Mouse (Mus musculus): ENCODE measurements around the gene Myo1h. TPM values are rescaled to one million over a fixed set of nuclear protein-coding genes. Genes with fewer than 3 reads are reported as not detected.
A peak's percentile ranks its signal among the peaks of the same experiment; 100 is the strongest.

Gene Myo1h
- polyA plus RNA-seq, 1 experiment, result 1.4 TPM

DNA sequence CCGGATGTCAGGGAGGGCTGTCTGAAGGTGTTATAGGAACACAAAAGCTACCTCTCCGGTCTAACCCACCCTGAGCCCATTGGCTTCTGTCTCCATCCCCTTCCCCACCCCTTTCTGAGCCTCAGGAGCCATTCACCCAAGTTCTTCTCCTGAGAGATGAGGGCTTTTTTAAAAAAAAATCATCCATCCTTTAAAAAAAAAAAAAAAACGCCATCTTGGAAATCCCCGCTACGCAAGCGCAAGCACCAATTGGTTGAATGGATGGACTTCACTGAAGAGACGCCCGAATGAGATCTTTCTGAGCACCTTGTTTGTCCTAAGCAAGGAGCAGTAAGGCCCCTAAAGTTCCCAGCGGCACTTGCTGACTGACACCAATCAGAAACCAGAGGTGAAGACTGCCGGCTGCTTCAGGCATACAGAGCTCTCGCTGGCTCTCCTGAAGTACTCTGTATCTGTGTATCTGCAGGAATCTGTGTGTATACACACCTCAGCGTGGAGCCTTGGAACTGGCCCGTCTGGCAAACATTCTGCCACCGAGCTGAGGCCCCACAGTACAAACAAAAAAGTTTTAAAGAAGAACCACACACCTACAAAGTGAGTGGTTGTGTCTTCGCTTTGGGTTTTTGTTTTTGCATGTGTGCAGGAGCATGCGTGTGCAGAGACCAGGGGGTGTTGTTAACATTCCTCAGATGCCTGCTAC, 1.9 kb upstream of the Myo1h start:
- TF ChIP-seq POLR2AphosphoS2 (IDR thresholded peaks at IDR 0.05; ENCODE audit: insufficient read length, low read depth) (no peak), TCF12 (IDR thresholded peaks at IDR 0.05; ENCODE audit: insufficient read depth, poor library complexity, severe bottlenecking) (no peak), MAX (IDR thresholded peaks at IDR 0.05; ENCODE audit: low read depth) (no peak), MYOG (IDR thresholded peaks at IDR 0.05; ENCODE audit: control insufficient read depth in 1 of 3, insufficient read depth in 1 of 3, insufficient read length in 2 of 3, low read depth in 2 of 3) (no peak), E2F4 (IDR thresholded peaks at IDR 0.05; ENCODE audit: insufficient read depth) (no peak), SRF (IDR thresholded peaks at IDR 0.05; ENCODE audit: control insufficient read depth, insufficient read length, low read depth) (no peak), USF1 (IDR thresholded peaks at IDR 0.05; ENCODE audit: low read depth) (no peak), POLR2A (IDR thresholded peaks at IDR 0.05; ENCODE audit: insufficient read length, low read depth) (no peak), CEBPB (IDR thresholded peaks at IDR 0.05; ENCODE audit: insufficient read depth, poor library complexity, severe bottlenecking) (no peak), TCF3 (IDR thresholded peaks at IDR 0.05; ENCODE audit: insufficient read length, low read depth) (no peak), REST (IDR thresholded peaks at IDR 0.05; ENCODE audit: insufficient read depth, insufficient read length) (no peak), MYOD1 (IDR thresholded peaks at IDR 0.05; ENCODE audit: control insufficient read depth in 1 of 3, insufficient read length in 2 of 3, low read depth in 2 of 3) (no peak)
- peaks cover 71% of the 10 kb centered on the region for H3K27me3 ChIP-seq (ENCODE audit: control insufficient read depth, insufficient read depth, insufficient read length)

DNA sequence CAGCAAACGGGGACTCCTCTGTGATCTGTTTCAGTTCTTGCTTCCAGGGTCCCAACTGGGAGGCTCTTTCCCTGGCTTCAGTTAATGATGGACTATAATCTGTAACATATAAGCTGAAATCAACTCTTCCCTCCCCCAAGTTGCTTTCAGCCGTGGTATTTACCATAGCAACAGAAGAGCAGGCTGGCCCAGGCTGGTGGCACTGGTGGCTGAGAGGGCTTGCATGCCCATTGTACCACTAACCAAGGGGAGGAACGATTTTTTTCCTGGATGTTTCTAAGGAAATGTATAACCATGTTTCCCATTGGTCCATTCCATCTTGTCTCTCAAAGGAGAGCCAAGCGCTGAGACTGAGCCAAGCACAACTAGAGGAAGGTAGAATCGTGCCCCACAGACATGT, 570 bp upstream of the Myo1h start:
- Histone ChIP-seq H3K4me3 (no peak overlapping the region), H3K36me3 (ENCODE audit: control insufficient read depth, insufficient read depth) (no peaks in the 10 kb centered on the region), H3K27me3 (ENCODE audit: control insufficient read depth, insufficient read depth, insufficient read length) (peaks cover 77% of the 10 kb centered on the region), H3ac (ENCODE audit: control insufficient read depth, insufficient read length) (no peak overlapping the region), H3K4me2 (ENCODE audit: low read depth) (no peak overlapping the region), H3K79me2 (ENCODE audit: control insufficient read depth, insufficient read depth) (no peaks in the 10 kb centered on the region)
- no peak for TF ChIP-seq SRF (IDR thresholded peaks at IDR 0.05; ENCODE audit: control insufficient read depth, insufficient read length, low read depth)
- no peak for TF ChIP-seq POLR2AphosphoS2 (IDR thresholded peaks at IDR 0.05; ENCODE audit: insufficient read length, low read depth)
- TF ChIP-seq CEBPB (IDR thresholded peaks at IDR 0.05; ENCODE audit: insufficient read depth, poor library complexity, severe bottlenecking), result no peak
- no peak for TF ChIP-seq TCF12 (IDR thresholded peaks at IDR 0.05; ENCODE audit: insufficient read depth, poor library complexity, severe bottlenecking)
- TF ChIP-seq TCF3 (IDR thresholded peaks at IDR 0.05; ENCODE audit: insufficient read length, low read depth), result no peak
- TF ChIP-seq MAX (IDR thresholded peaks at IDR 0.05; ENCODE audit: low read depth), result no peak
- TF ChIP-seq REST (IDR thresholded peaks at IDR 0.05; ENCODE audit: insufficient read depth, insufficient read length), result no peak
- TF ChIP-seq MYOD1 (IDR thresholded peaks at IDR 0.05; ENCODE audit: control insufficient read depth in 1 of 3, insufficient read length in 2 of 3, low read depth in 2 of 3), result no peak

More for the DNA sequence above, 1.9 kb upstream of the Myo1h start:
- Histone ChIP-seq H3ac (ENCODE audit: control insufficient read depth, insufficient read length) (no peak overlapping the region), H3K4me2 (ENCODE audit: low read depth) (no peak overlapping the region), H3K4me3 (no peak overlapping the region), H3K79me2 (ENCODE audit: control insufficient read depth, insufficient read depth) (no peaks in the 10 kb centered on the region), H3K36me3 (ENCODE audit: control insufficient read depth, insufficient read depth) (no peaks in the 10 kb centered on the region)

DNA sequence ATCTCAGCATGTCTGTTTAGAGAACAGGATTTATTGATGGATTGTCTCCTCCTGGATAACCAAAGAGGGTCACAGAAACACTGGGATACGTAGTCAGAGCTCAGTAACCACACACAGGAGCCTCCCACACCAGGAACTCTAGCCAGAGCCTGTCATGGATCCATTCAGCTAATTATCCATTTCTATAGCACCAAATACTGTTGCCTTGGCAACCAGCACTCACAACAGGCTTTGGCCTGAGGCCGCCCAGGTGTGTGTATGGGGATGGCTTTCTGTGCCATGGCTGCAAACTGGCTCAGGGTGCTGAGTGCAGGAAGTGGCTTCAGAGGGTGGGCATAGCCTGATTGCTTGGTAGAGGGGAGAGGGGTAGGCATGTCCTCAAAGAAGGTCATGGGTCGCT, 1.0 kb downstream of the Myo1h start:
- Histone ChIP-seq H3K36me3 (ENCODE audit: control insufficient read depth, insufficient read depth) (no peaks in the 10 kb centered on the region), H3ac (ENCODE audit: control insufficient read depth, insufficient read length) (no peak overlapping the region), H3K4me2 (ENCODE audit: low read depth) (no peak overlapping the region), H3K79me2 (ENCODE audit: control insufficient read depth, insufficient read depth) (no peaks in the 10 kb centered on the region), H3K27me3 (ENCODE audit: control insufficient read depth, insufficient read depth, insufficient read length) (peaks cover 77% of the 10 kb centered on the region), H3K4me3 (no peak overlapping the region)
- TF ChIP-seq CEBPB (IDR thresholded peaks at IDR 0.05; ENCODE audit: insufficient read depth, poor library complexity, severe bottlenecking) (no peak), TCF12 (IDR thresholded peaks at IDR 0.05; ENCODE audit: insufficient read depth, poor library complexity, severe bottlenecking) (no peak), SRF (IDR thresholded peaks at IDR 0.05; ENCODE audit: control insufficient read depth, insufficient read length, low read depth) (no peak), MAX (IDR thresholded peaks at IDR 0.05; ENCODE audit: low read depth) (no peak), E2F4 (IDR thresholded peaks at IDR 0.05; ENCODE audit: insufficient read depth) (no peak), MYOG (IDR thresholded peaks at IDR 0.05; ENCODE audit: control insufficient read depth in 1 of 3, insufficient read depth in 1 of 3, insufficient read length in 2 of 3, low read depth in 2 of 3) (no peak), USF1 (IDR thresholded peaks at IDR 0.05; ENCODE audit: low read depth) (no peak), POLR2AphosphoS2 (IDR thresholded peaks at IDR 0.05; ENCODE audit: insufficient read length, low read depth) (no peak), MYOD1 (IDR thresholded peaks at IDR 0.05; ENCODE audit: control insufficient read depth in 1 of 3, insufficient read length in 2 of 3, low read depth in 2 of 3) (no peak), POLR2A (IDR thresholded peaks at IDR 0.05; ENCODE audit: insufficient read length, low read depth) (no peak), TCF3 (IDR thresholded peaks at IDR 0.05; ENCODE audit: insufficient read length, low read depth) (no peak), REST (IDR thresholded peaks at IDR 0.05; ENCODE audit: insufficient read depth, insufficient read length) (no peak)

DNA sequence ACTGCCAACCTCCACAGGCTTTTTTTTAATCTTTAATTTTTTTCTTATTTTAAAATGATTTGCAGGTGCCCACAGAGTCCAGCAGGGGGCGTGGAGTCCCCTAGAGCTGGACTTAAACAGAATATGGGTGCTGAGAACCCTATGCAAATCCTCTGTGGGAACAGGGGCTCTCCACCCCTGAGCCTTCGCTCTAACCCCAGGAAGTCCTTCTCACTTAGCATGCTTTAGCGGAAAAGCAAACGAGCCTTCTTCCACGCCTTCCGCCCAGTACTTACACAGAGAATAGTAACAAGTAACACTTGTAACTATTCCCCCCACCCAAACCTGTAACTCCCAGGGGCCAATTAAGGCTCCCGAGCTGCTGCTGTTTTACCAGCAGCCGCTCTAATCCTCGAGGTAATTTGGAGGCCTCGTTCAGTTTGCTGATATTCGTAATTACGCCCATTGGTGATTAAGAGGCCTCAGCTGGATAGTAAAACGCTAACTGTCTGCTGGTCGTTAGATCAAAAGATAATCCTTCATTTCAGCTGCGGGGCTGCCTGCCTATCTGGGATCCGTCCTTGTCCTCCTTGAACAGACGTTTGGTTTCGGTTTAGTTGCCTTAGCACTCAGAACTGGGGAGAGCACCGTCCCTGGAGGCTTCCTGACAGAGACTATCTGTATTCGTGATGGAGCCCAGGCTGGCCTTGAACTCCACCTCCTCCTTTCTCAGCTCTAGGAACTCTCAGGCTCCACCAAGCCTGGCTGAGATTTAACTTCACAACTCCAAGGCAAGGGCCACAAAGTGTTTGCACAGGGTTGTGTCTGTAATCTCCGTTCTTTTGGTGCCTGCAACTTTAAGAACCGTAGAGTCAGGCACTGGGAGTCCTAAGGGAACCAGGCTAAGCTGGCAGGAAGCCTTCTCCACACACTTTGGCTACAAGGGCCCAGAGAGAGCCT, 8.0 kb downstream of the Myo1h start:
- Histone ChIP-seq H3K27me3 (ENCODE audit: control insufficient read depth, insufficient read depth, insufficient read length) (peaks cover 75% of the 10 kb centered on the region), H3K79me2 (ENCODE audit: control insufficient read depth, insufficient read depth) (no peaks in the 10 kb centered on the region), H3K4me3 (no peak overlapping the region), H3K4me2 (ENCODE audit: low read depth) (peak overlapping the region; percentile 38), H3K36me3 (ENCODE audit: control insufficient read depth, insufficient read depth) (no peaks in the 10 kb centered on the region), H3ac (ENCODE audit: control insufficient read depth, insufficient read length) (no peak overlapping the region)
- TF ChIP-seq E2F4 (IDR thresholded peaks at IDR 0.05; ENCODE audit: insufficient read depth) (no peak), MAX (IDR thresholded peaks at IDR 0.05; ENCODE audit: low read depth) (no peak), MYOG (IDR thresholded peaks at IDR 0.05; ENCODE audit: control insufficient read depth in 1 of 3, insufficient read depth in 1 of 3, insufficient read length in 2 of 3, low read depth in 2 of 3) (no peak), REST (IDR thresholded peaks at IDR 0.05; ENCODE audit: insufficient read depth, insufficient read length) (no peak), SRF (IDR thresholded peaks at IDR 0.05; ENCODE audit: control insufficient read depth, insufficient read length, low read depth) (no peak), CEBPB (IDR thresholded peaks at IDR 0.05; ENCODE audit: insufficient read depth, poor library complexity, severe bottlenecking) (no peak), TCF3 (IDR thresholded peaks at IDR 0.05; ENCODE audit: insufficient read length, low read depth) (no peak), TCF12 (IDR thresholded peaks at IDR 0.05; ENCODE audit: insufficient read depth, poor library complexity, severe bottlenecking) (no peak)

Data from myocyte (in vitro differentiated cells).